Mouse (Mus musculus) ES-CJ7 (cell line): ENCODE results near the gene Rnls.
"Not testable (repeated sequence)": the region's sequence is repeated elsewhere in the genome, so short reads cannot be mapped to it uniquely, and the experiment has no call there.

Source experiments
- DNase-seq: peaks from one replicate; pipeline ENCODE4 v3.0.0; 2011; ENCODE audit warnings: low read depth, low spot score

Rnls gene

GRCm38 (mm10) chr19:33391651-33392382 lies at the start of gene Rnls:
Rnls (minus strand) TSS chr19:33392295.
- DNase-seq, result peak; percentile 85

- DNase-seq, result no peak
These were observed 37.4 kb upstream of the Rnls start for GRCm38 (mm10) chr19:33429457-33429856.

GRCm38 (mm10) chr19:33419368-33419767 lies 27.3 kb upstream of the Rnls start:
- not testable (repeated sequence) for DNase-seq

- DNase-seq, result no peak
These were observed 11.3 kb downstream of the Rnls start for GRCm38 (mm10) chr19:33380825-33381224.

- peak; percentile 27 for DNase-seq
These were observed 11.7 kb downstream of the Rnls start for GRCm38 (mm10) chr19:33380386-33380785.

- no peak for DNase-seq
These were observed 23.3 kb downstream of the Rnls start for GRCm38 (mm10) chr19:33368808-33369207.

GRCm38 (mm10) chr19:33366661-33367060 lies 25.4 kb downstream of the Rnls start:
- peak; percentile 59 for DNase-seq

GRCm38 (mm10) chr19:33357019-33357418 lies 35.1 kb downstream of the Rnls start:
- no peak for DNase-seq

- DNase-seq, result no peak
These were observed 52.0 kb downstream of the Rnls start for GRCm38 (mm10) chr19:33340119-33340518.

GRCm38 (mm10) chr19:33326706-33327641 lies 65.1 kb downstream of the Rnls start:
- no peak for DNase-seq

- DNase-seq, result no peak
These were observed 73.3 kb downstream of the Rnls start for GRCm38 (mm10) chr19:33318785-33319184.

- DNase-seq, result no peak
These were observed 75.0 kb downstream of the Rnls start for GRCm38 (mm10) chr19:33317130-33317529.

GRCm38 (mm10) chr19:33299726-33300292 lies 92.3 kb downstream of the Rnls start:
- no peak for DNase-seq

GRCm38 (mm10) chr19:33296338-33296737 lies 95.8 kb downstream of the Rnls start:
- DNase-seq, result peak; percentile 53

GRCm38 (mm10) chr19:33282985-33283384 lies 109.1 kb downstream of the Rnls start:
- peak; percentile 12 for DNase-seq

GRCm38 (mm10) chr19:33276421-33276820 lies 115.7 kb downstream of the Rnls start:
- DNase-seq, result no peak

GRCm38 (mm10) chr19:33273676-33274075 lies 118.4 kb downstream of the Rnls start:
- no peak for DNase-seq

GRCm38 (mm10) chr19:33271571-33271970 lies 120.5 kb downstream of the Rnls start:
- DNase-seq, result no peak

- DNase-seq, result no peak
These were observed 121.9 kb downstream of the Rnls start for GRCm38 (mm10) chr19:33270231-33270630.

- peak; percentile 83 for DNase-seq
These were observed 124.1 kb downstream of the Rnls start for GRCm38 (mm10) chr19:33268044-33268443.

- no peak for DNase-seq
These were observed 126.8 kb downstream of the Rnls start for GRCm38 (mm10) chr19:33265245-33265644.
